Mouse (Mus musculus) heart, embryonic 10.5 days (tissue): ENCODE measurements around the gene Smpdl3a. TPM values are rescaled to one million over a fixed set of nuclear protein-coding genes. Genes with fewer than 3 reads are reported as not detected.
A peak's percentile ranks its signal among the peaks of the same experiment; 100 is the strongest.

Source experiments
- DNase-seq: peaks from one replicate; pipeline ENCODE4 v3.0.0-alpha.2; 2017; ENCODE audit warnings: low spot score
- H3K27ac ChIP-seq: fragments of 300-500 bp; sonication (generic); 2 replicates; pipeline ENCODE4 v1.5.1; 2016; ENCODE audit warnings: mild to moderate bottlenecking
- H3K27me3 ChIP-seq: fragments of 300-500 bp; sonication (generic); 2 replicates; pipeline ENCODE4 v1.6.1; 2016; ENCODE audit warnings: mild to moderate bottlenecking; ENCODE audit not compliant: poor library complexity, insufficient read depth, severe bottlenecking
- H3K36me3 ChIP-seq: fragments of 300-500 bp; sonication (generic); 2 replicates; pipeline ENCODE4 v1.6.1; 2016; ENCODE audit warnings: mild to moderate bottlenecking, moderate library complexity
- H3K4me1 ChIP-seq: fragments of 300-500 bp; sonication (generic); 2 replicates; pipeline ENCODE4 v1.6.1; 2016; ENCODE audit warnings: mild to moderate bottlenecking
- H3K4me3 ChIP-seq: fragments of 300-500 bp; sonication (generic); 2 replicates; pipeline ENCODE4 v1.5.1; 2016; ENCODE audit warnings: mild to moderate bottlenecking, moderate library complexity
- H3K9me3 ChIP-seq: fragments of 300-500 bp; sonication (generic); 2 replicates; pipeline ENCODE4 v1.6.1; 2016; ENCODE audit warnings: mild to moderate bottlenecking, moderate library complexity
- WGBS: fragments of 180-500 bp; shearing (Covaris S2); methylation state at CpG from one replicate; pipeline ENCODE4 v1.1.7; 2016; 5-methylcytosine and 5-hydroxymethylcytosine counted together
- polyA plus RNA-seq: library from polyadenylated mRNA; unstranded; fragments of >200 nt; fragmentation: Nextera tagmentation; extraction: Ambion mirVana; gene quantifications from 2 replicates; pipeline ENCODE4 v1.2.1, GENCODE M21; 2016

The Smpdl3a gene
- polyA plus RNA-seq, 1 experiment from 2014 or later, result 10.3 TPM

GRCm38 (mm10) chr10:57794491-57795461 is 641 bp downstream of the Smpdl3a start:
- H3K4me3 ChIP-seq, result peak overlapping the region; percentile 72
- H3K36me3 ChIP-seq, result no peaks in the 10 kb centered on the region
- H3K27me3 ChIP-seq, result no peaks in the 10 kb centered on the region
- WGBS, result 2% methylated on average over 44 of the region's 44 CpGs
- no peaks in the 10 kb centered on the region for H3K9me3 ChIP-seq
- peak; percentile 77 for DNase-seq
- peak overlapping the region; percentile 93 for H3K27ac ChIP-seq
- H3K4me1 ChIP-seq, result peaks cover 6% of the 10 kb centered on the region; the same call in 1 of the 2 replicates

GRCm38 (mm10) chr10:57795542-57795941 is 1.4 kb downstream of the Smpdl3a start:
- Histone ChIP-seq H3K4me1 (peaks cover 6% of the 10 kb centered on the region; the same call in 1 of the 2 replicates), H3K4me3 (peak overlapping the region; percentile 72), H3K27me3 (no peaks in the 10 kb centered on the region), H3K36me3 (no peaks in the 10 kb centered on the region), H3K27ac (peak overlapping the region; percentile 93; the same call in 1 of the 2 replicates), H3K9me3 (no peaks in the 10 kb centered on the region)
- WGBS, result 39% methylated on average over 4 of the region's 4 CpGs
- no peak for DNase-seq

- H3K4me3 ChIP-seq, result peak overlapping the region; percentile 72; the same call in 1 of the 2 replicates
- DNase-seq, result no peak
- peaks cover 6% of the 10 kb centered on the region; the same call in 1 of the 2 replicates for H3K4me1 ChIP-seq
- no peaks in the 10 kb centered on the region for H3K27me3 ChIP-seq
- 54% methylated on average over 4 of the region's 4 CpGs for WGBS
- no peaks in the 10 kb centered on the region for H3K36me3 ChIP-seq
- H3K9me3 ChIP-seq, result no peaks in the 10 kb centered on the region
- H3K27ac ChIP-seq, result no peak overlapping the region
Measured at GRCm38 (mm10) chr10:57796057-57796456, 1.9 kb downstream of the Smpdl3a start.

GRCm38 (mm10) chr10:57799486-57799885 is 5.4 kb downstream of the Smpdl3a start:
- H3K9me3 ChIP-seq, result no peaks in the 10 kb centered on the region
- DNase-seq, result no peak
- no peak overlapping the region for H3K4me3 ChIP-seq
- H3K4me1 ChIP-seq, result peaks cover 4% of the 10 kb centered on the region; the same call in 1 of the 2 replicates
- H3K36me3 ChIP-seq, result no peaks in the 10 kb centered on the region
- no peaks in the 10 kb centered on the region for H3K27me3 ChIP-seq
- WGBS, result 84% methylated on average over 1 of the region's 1 CpGs
- no peak overlapping the region for H3K27ac ChIP-seq

GRCm38 (mm10) chr10:57807754-57808153 is 13.6 kb downstream of the Smpdl3a start:
- H3K9me3 ChIP-seq, result no peaks in the 10 kb centered on the region
- H3K27me3 ChIP-seq, result no peaks in the 10 kb centered on the region
- WGBS, result 81% methylated on average over 6 of the region's 6 CpGs
- H3K4me3 ChIP-seq, result no peak overlapping the region
- H3K27ac ChIP-seq, result no peak overlapping the region
- no peak for DNase-seq
- H3K36me3 ChIP-seq, result no peaks in the 10 kb centered on the region
- H3K4me1 ChIP-seq, result no peaks in the 10 kb centered on the region

- 83% methylated on average over 5 of the region's 5 CpGs for WGBS
- H3K27ac ChIP-seq, result no peak overlapping the region
- H3K4me3 ChIP-seq, result no peak overlapping the region
- no peaks in the 10 kb centered on the region for H3K9me3 ChIP-seq
- no peaks in the 10 kb centered on the region for H3K4me1 ChIP-seq
- H3K27me3 ChIP-seq, result no peaks in the 10 kb centered on the region
- DNase-seq, result no peak
- no peaks in the 10 kb centered on the region for H3K36me3 ChIP-seq
Measured at GRCm38 (mm10) chr10:57812161-57812856, 18.2 kb downstream of the Smpdl3a start.

- 83% methylated on average over 2 of the region's 2 CpGs for WGBS
- no peak overlapping the region for H3K4me3 ChIP-seq
- no peaks in the 10 kb centered on the region for H3K36me3 ChIP-seq
- H3K27me3 ChIP-seq, result no peaks in the 10 kb centered on the region
- DNase-seq, result no peak
- H3K4me1 ChIP-seq, result no peaks in the 10 kb centered on the region
- H3K9me3 ChIP-seq, result no peaks in the 10 kb centered on the region
- no peak overlapping the region for H3K27ac ChIP-seq
Measured at GRCm38 (mm10) chr10:57814295-57814694, 20.2 kb downstream of the Smpdl3a start.

- Histone ChIP-seq H3K4me3 (no peak overlapping the region), H3K4me1 (no peaks in the 10 kb centered on the region), H3K36me3 (no peaks in the 10 kb centered on the region), H3K9me3 (no peaks in the 10 kb centered on the region), H3K27ac (no peak overlapping the region), H3K27me3 (no peaks in the 10 kb centered on the region)
- WGBS, result 66% methylated on average over 6 of the region's 6 CpGs
- DNase-seq, result no peak
Measured at GRCm38 (mm10) chr10:57815869-57816268, 21.7 kb downstream of the Smpdl3a start.

GRCm38 (mm10) chr10:57819209-57819608 is 25.1 kb downstream of the Smpdl3a start:
- H3K27me3 ChIP-seq, result no peaks in the 10 kb centered on the region
- H3K36me3 ChIP-seq, result no peaks in the 10 kb centered on the region
- no peak for DNase-seq
- 80% methylated on average over 2 of the region's 2 CpGs for WGBS
- no peaks in the 10 kb centered on the region for H3K4me1 ChIP-seq
- no peak overlapping the region for H3K27ac ChIP-seq
- H3K4me3 ChIP-seq, result no peak overlapping the region
- no peaks in the 10 kb centered on the region for H3K9me3 ChIP-seq

GRCm38 (mm10) chr10:57822473-57822872 is 28.3 kb downstream of the Smpdl3a start:
- Histone ChIP-seq H3K27me3 (no peaks in the 10 kb centered on the region), H3K27ac (no peak overlapping the region), H3K4me1 (no peaks in the 10 kb centered on the region), H3K9me3 (no peaks in the 10 kb centered on the region), H3K4me3 (no peak overlapping the region), H3K36me3 (no peaks in the 10 kb centered on the region)
- DNase-seq, result no peak
- WGBS, result 64% methylated on average over 3 of the region's 3 CpGs

- no peak for DNase-seq
- 69% methylated on average over 5 of the region's 5 CpGs for WGBS
Measured at GRCm38 (mm10) chr10:57828649-57829048, 34.5 kb downstream of the Smpdl3a start.

GRCm38 (mm10) chr10:57829621-57830020 is 35.5 kb downstream of the Smpdl3a start:
- WGBS, result 76% methylated on average over 3 of the region's 3 CpGs
- Histone ChIP-seq H3K27me3 (no peaks in the 10 kb centered on the region), H3K27ac (no peak overlapping the region), H3K36me3 (no peaks in the 10 kb centered on the region), H3K4me3 (no peak overlapping the region), H3K4me1 (no peaks in the 10 kb centered on the region), H3K9me3 (no peaks in the 10 kb centered on the region)
- no peak for DNase-seq

More at GRCm38 (mm10) chr10:57828649-57829048, 34.5 kb downstream of the Smpdl3a start:
- no peaks in the 10 kb centered on the region for H3K9me3 ChIP-seq
- H3K4me3 ChIP-seq, result no peak overlapping the region
- H3K36me3 ChIP-seq, result no peaks in the 10 kb centered on the region
- H3K27me3 ChIP-seq, result no peaks in the 10 kb centered on the region
- H3K4me1 ChIP-seq, result no peaks in the 10 kb centered on the region
- H3K27ac ChIP-seq, result no peak overlapping the region

GRCm38 (mm10) chr10:57835094-57835493 is 41.0 kb downstream of the Smpdl3a start:
- Histone ChIP-seq H3K36me3 (no peaks in the 10 kb centered on the region), H3K27me3 (no peaks in the 10 kb centered on the region), H3K4me1 (no peaks in the 10 kb centered on the region), H3K4me3 (no peak overlapping the region), H3K9me3 (no peaks in the 10 kb centered on the region), H3K27ac (no peak overlapping the region)
- 86% methylated on average over 1 of the region's 1 CpGs for WGBS
- no peak for DNase-seq
